Mouse (Mus musculus): Measurements from ENCODE around the gene Suz12.

DNA sequence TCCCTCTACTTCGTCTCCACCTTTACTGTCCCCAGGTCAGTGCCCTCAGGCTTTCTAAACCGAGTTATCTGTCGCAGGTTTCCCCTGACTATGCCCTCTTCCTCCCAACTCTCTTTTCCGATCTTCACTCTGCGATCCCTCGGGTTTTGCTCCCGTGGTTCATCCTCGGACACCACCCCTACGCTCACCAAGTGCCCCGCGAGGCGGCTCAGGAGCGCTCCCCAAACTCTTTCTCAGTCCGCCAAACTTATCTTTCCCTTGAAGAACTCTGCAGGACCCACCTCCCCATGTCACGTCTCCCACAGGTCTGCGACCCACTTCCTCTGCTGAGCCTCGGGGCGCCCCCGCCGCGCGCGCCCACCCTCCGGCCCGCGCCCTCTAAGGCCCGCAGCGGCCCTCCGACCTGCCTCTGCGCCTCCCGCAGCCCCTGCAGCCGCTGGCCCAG is 87.5 kb downstream of the Suz12 start:
- TF ChIP-seq CTCF (IDR thresholded peaks at IDR 0.05; ENCODE audit: borderline replicate concordance, insufficient read depth, low read depth, low read length) (no peak), POLR2A (IDR thresholded peaks at IDR 0.05; ENCODE audit: borderline replicate concordance, insufficient read depth, low read length) (no peak)
